ENCODE assay signal across 31 mouse cellular contexts in genomic region chr9:21837690-21838089, GRCm38 (mm10). TPM values are rescaled to one million over a fixed set of nuclear protein-coding genes. Genes with fewer than 3 reads are reported as not detected.
"Had no signal": no experiment of that assay in that cellular context is flagged by ENCODE, and none has a peak within 500 bp of the region (broad histone marks: within the 10 kb centered on the region; RNA-seq: fewer than 3 reads in every experiment).

No protein-coding gene starts in this region.

- H3K4me3 ChIP-seq: heart, adult 2 months; hindbrain, embryonic 10.5 days; hindbrain, embryonic 12.5 days; intestine, embryonic 15.5 days; layer of hippocampus, adult 2 months; left cerebral cortex, adult 2 months; limb, embryonic 10.5 days; limb, embryonic 12.5 days had no signal

- H3K9me3 ChIP-seq: hindbrain, embryonic 10.5 days; hindbrain, embryonic 12.5 days; intestine, embryonic 15.5 days; limb, embryonic 10.5 days; limb, embryonic 12.5 days; liver, embryonic 13.5 days had no signal

- H3K4me1 ChIP-seq: hindbrain, embryonic 12.5 days had no signal

- H3K4me2 ChIP-seq: heart, embryonic 11.5 days; hindbrain, embryonic 12.5 days; hindbrain, embryonic 14.5 days; intestine, embryonic 15.5 days; limb, embryonic 12.5 days had no signal

- DNase-seq: gastrocnemius, postnatal 14 days; gastrocnemius, postnatal 36 days; heart, adult 11 months; heart, adult 2 months; heart, postnatal 10 days; heart, postnatal 4 days; kidney, adult 18-20 months; kidney, adult 8-10 months; kidney, postnatal 10 days; kidney, postnatal 25 days; kidney, postnatal 4 days; liver; liver, embryonic 13.5 days had no signal

- H3K27me3 ChIP-seq: hindbrain, embryonic 12.5 days; intestine, embryonic 15.5 days; limb, embryonic 12.5 days; liver, embryonic 13.5 days had no signal

- H3K9ac ChIP-seq: hindbrain, embryonic 12.5 days; hindbrain, embryonic 14.5 days; intestine, embryonic 15.5 days; limb, embryonic 12.5 days; liver, embryonic 13.5 days had no signal

- H3K27ac ChIP-seq: heart, adult 2 months; hindbrain, embryonic 10.5 days; hindbrain, embryonic 12.5 days; hindbrain, embryonic 14.5 days; intestine, embryonic 15.5 days; layer of hippocampus, adult 2 months; left cerebral cortex, adult 2 months; limb, embryonic 10.5 days; limb, embryonic 12.5 days; liver, embryonic 13.5 days had no signal

- ATAC-seq: hindbrain, embryonic 16.5 days; inflammation-experienced regulatory T-cells, adult 6 months; intestine, embryonic 15.5 days; intestine, postnatal 0 days had no signal

RNA-seq across cellular contexts. Expression of gene Angptl8, which starts 2.4 kb away (rescaled TPM):
- total RNA-seq: gastrocnemius, adult 8-10 months; gastrocnemius, postnatal 14 days; gastrocnemius, postnatal 36 days; heart, adult 2 months; heart, postnatal 25 days; heart, postnatal 4 days; layer of hippocampus, adult 2 months; layer of hippocampus, postnatal 10 days; layer of hippocampus, postnatal 25 days; left cerebral cortex, adult 2 months; left cerebral cortex, postnatal 14 days; left cerebral cortex, postnatal 36 days had no signal
- polyA plus RNA-seq: inflammation-experienced regulatory T-cells, adult 6 months had no signal

RNA-seq across cellular contexts. Expression of gene Kank2, which starts 39.1 kb away (rescaled TPM):
- polyA plus RNA-seq: inflammation-experienced regulatory T-cells, adult 6 months had no signal
